Mouse (Mus musculus): ENCODE measurements around the gene Nipsnap2. TPM values are rescaled to one million over a fixed set of nuclear protein-coding genes. Genes with fewer than 3 reads are reported as not detected.
"Not testable (repeated sequence)": the region's sequence is repeated elsewhere in the genome, so short reads cannot be mapped to it uniquely, and the experiment has no call there.

Nipsnap2 gene
- 10 to 100 TPM; 52.3 to 79.8 (median 79.6) TPM for polyA plus RNA-seq (2017; shearing (Covaris generic))

GRCm38 (mm10) chr5:129724834-129725773 is at the start of gene Nipsnap2:
Gene Nipsnap2 (plus strand): TSS chr5:129725063.
- ATAC-seq: peak; percentile 78

- ATAC-seq: not testable (repeated sequence)
Observed at GRCm38 (mm10) chr5:129685141-129685540, 39.7 kb upstream of the Nipsnap2 start.

- no peak for ATAC-seq
Observed at GRCm38 (mm10) chr5:129687621-129688020, 37.2 kb upstream of the Nipsnap2 start.

- no peak for ATAC-seq
Observed at GRCm38 (mm10) chr5:129690528-129690927, 34.3 kb upstream of the Nipsnap2 start.

GRCm38 (mm10) chr5:129700506-129700905 is 24.4 kb upstream of the Nipsnap2 start:
- ATAC-seq: no peak

- no peak for ATAC-seq
Observed at GRCm38 (mm10) chr5:129701706-129702105, 23.2 kb upstream of the Nipsnap2 start.

- ATAC-seq: no peak
Observed at GRCm38 (mm10) chr5:129703368-129703767, 21.5 kb upstream of the Nipsnap2 start.

- no peak for ATAC-seq
Observed at GRCm38 (mm10) chr5:129708412-129708811, 16.5 kb upstream of the Nipsnap2 start, which contains the start of gene Sept14. Gene Sept14 (minus strand): TSS chr5:129708512.

GRCm38 (mm10) chr5:129715326-129715861 is 9.5 kb upstream of the Nipsnap2 start, which contains the start of gene Mrps17:
Gene Mrps17 (plus strand): TSS chr5:129715497.
- ATAC-seq: peak; percentile 99

GRCm38 (mm10) chr5:129717016-129717415 is 7.8 kb upstream of the Nipsnap2 start:
- ATAC-seq: no peak

GRCm38 (mm10) chr5:129720176-129720575 is 4.7 kb upstream of the Nipsnap2 start:
- no peak for ATAC-seq

GRCm38 (mm10) chr5:129724268-129724667 is 595 bp upstream of the Nipsnap2 start:
- ATAC-seq: peak; percentile 12

- ATAC-seq: peak; percentile 20
Observed at GRCm38 (mm10) chr5:129725774-129726392, 1.0 kb downstream of the Nipsnap2 start.

- no peak for ATAC-seq
Observed at GRCm38 (mm10) chr5:129726784-129727183, 1.9 kb downstream of the Nipsnap2 start.

GRCm38 (mm10) chr5:129729286-129729685 is 4.4 kb downstream of the Nipsnap2 start:
- ATAC-seq: no peak

- no peak for ATAC-seq
Observed at GRCm38 (mm10) chr5:129730344-129730743, 5.5 kb downstream of the Nipsnap2 start.

- no peak for ATAC-seq
Observed at GRCm38 (mm10) chr5:129731021-129731420, 6.2 kb downstream of the Nipsnap2 start.

GRCm38 (mm10) chr5:129740976-129741375 is 16.1 kb downstream of the Nipsnap2 start:
- no peak for ATAC-seq

GRCm38 (mm10) chr5:129742903-129743488 is 18.1 kb downstream of the Nipsnap2 start:
- ATAC-seq: no peak

GRCm38 (mm10) chr5:129744050-129744449 is 19.2 kb downstream of the Nipsnap2 start:
- ATAC-seq: no peak

GRCm38 (mm10) chr5:129756886-129757285 is 32.0 kb downstream of the Nipsnap2 start:
- no peak for ATAC-seq

GRCm38 (mm10) chr5:129759929-129760480 is 35.1 kb downstream of the Nipsnap2 start:
- ATAC-seq: no peak

Data from inflammation-experienced regulatory T-cells, adult 6 months (primary cell).